Mouse (Mus musculus) E14TG2a.4 (cell line): ENCODE data around the gene Tmem270.

Source experiments
- H3K27me3 ChIP-seq: 2 replicates; pipeline ENCODE4 v1.6.1; 2014; ENCODE audit warnings: low read length, control low read depth; ENCODE audit not compliant: insufficient read depth
- H3K36me3 ChIP-seq: 2 replicates; pipeline ENCODE4 v1.6.1; 2014; ENCODE audit warnings: low read length, control low read depth; ENCODE audit not compliant: insufficient read depth
- H3K4me1 ChIP-seq: replicated peaks from 2 replicates; pipeline ENCODE4 v1.6.1; 2014; ENCODE audit warnings: low read depth, low read length, control low read depth
- H3K4me3 ChIP-seq: replicated peaks from 2 replicates; pipeline ENCODE4 v1.5.1; 2014; ENCODE audit warnings: mild to moderate bottlenecking, low read length
- H3K9me3 ChIP-seq: 2 replicates; pipeline ENCODE4 v1.6.1; 2014; ENCODE audit warnings: low read length, control low read depth
- CTCF ChIP-seq: conservative IDR thresholded peaks from 2 replicates; pipeline ENCODE4 v1.5.1; 2014; ENCODE audit warnings: low read length
- NANOG ChIP-seq: IDR thresholded peaks from 2 replicates; pipeline ENCODE4 v1.6.1; 2014; ENCODE audit warnings: borderline replicate concordance, low read length, mixed read lengths
- POU5F1 ChIP-seq: IDR thresholded peaks from 2 replicates; pipeline ENCODE4 v1.6.1; 2014; ENCODE audit warnings: low read length, borderline replicate concordance

Tmem270 gene

DNA sequence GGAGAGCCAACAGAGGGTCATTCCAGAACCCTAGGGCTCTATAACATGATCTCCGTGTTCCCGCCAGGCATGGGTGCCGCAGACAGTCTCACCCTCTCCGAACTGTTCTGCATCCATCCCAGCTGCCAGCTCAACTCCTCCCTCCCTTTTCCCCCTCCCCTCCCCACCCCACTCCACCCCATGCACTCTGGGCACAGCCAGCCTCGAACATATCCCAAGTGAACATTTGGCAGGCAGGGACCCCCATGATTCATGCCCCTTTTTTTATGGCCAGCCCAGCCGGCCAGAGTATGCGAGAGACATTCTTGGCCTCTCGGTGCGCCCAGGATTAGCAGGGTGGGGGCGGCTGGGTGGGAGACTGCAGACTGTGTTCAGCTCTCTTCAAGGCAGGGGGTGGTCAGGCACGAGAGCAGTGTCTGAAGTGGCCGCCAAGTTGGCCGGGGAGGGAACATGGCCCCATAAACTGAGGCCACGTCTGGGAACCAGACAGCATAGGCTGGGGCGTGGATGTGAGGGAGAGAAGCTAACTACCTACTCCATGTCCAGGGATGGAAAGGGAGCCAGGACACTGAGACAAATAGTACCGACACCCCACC is 44.5 kb downstream of the Tmem270 start:
- peaks cover 12% of the 10 kb centered on the region for H3K4me1 ChIP-seq
- TF ChIP-seq NANOG = no peak
- TF ChIP-seq POU5F1 = no peak
- TF ChIP-seq CTCF = no peak
- peaks cover 12% of the 10 kb centered on the region for H3K27me3 ChIP-seq
- H3K9me3 ChIP-seq = no peaks in the 10 kb centered on the region
- no peaks in the 10 kb centered on the region for H3K36me3 ChIP-seq
- no peak overlapping the region for H3K4me3 ChIP-seq

GRCm38 (mm10) chr5:134859193-134859592 is 47.3 kb downstream of the Tmem270 start:
- H3K36me3 ChIP-seq = no peaks in the 10 kb centered on the region
- peaks cover 5% of the 10 kb centered on the region; the same call in 1 of the 2 replicates for H3K27me3 ChIP-seq
- TF ChIP-seq CTCF (no peak), POU5F1 (no peak), NANOG (no peak)
- no peak overlapping the region for H3K4me3 ChIP-seq
- H3K9me3 ChIP-seq = no peaks in the 10 kb centered on the region; the same call in 1 of the 2 replicates
- peaks cover 4% of the 10 kb centered on the region; the same call in 1 of the 2 replicates for H3K4me1 ChIP-seq

DNA sequence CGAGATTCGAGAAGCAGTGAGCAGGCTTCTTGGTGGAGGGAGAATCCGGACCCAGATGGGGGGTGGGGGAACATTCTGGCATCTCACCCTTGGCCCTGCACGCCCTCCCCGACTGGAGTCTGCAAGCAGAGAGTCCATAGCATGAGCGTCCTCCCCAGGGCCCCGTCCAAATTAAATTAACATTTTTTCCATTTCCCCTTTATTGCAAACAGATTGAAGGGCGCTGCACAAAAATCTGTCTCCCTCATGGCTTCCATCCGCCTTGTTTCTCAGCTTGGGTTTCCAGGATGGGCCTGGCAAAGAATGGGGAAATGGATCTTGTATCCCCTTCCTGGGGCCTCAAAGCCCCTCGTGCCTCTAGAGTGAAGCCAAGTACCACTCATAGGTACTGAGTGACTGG is 48.2 kb downstream of the Tmem270 start:
- Histone ChIP-seq H3K9me3 (peaks cover under 1% of the 10 kb centered on the region), H3K27me3 (peaks cover 5% of the 10 kb centered on the region; the same call in 1 of the 2 replicates), H3K4me1 (0 out of 2 replicates have a peak, but pooled peaks cover 4% of the 10 kb centered on the region), H3K36me3 (no peaks in the 10 kb centered on the region), H3K4me3 (no peak overlapping the region)
- TF ChIP-seq POU5F1 (no peak), CTCF (no peak), NANOG (no peak)

- H3K27me3 ChIP-seq = 0 out of 2 replicates have a peak, but pooled peaks cover under 1% of the 10 kb centered on the region
- H3K4me3 ChIP-seq = no peak overlapping the region
- H3K9me3 ChIP-seq = peaks cover 15% of the 10 kb centered on the region
- no peak for TF ChIP-seq POU5F1
- TF ChIP-seq CTCF = no peak
- TF ChIP-seq NANOG = no peak
- no peaks in the 10 kb centered on the region for H3K4me1 ChIP-seq
- H3K36me3 ChIP-seq = no peaks in the 10 kb centered on the region
Observed at GRCm38 (mm10) chr5:134852873-134853272, 53.7 kb downstream of the Tmem270 start.
